32 mouse cellular contexts compared by ENCODE assay signal in the genomic region with DNA sequence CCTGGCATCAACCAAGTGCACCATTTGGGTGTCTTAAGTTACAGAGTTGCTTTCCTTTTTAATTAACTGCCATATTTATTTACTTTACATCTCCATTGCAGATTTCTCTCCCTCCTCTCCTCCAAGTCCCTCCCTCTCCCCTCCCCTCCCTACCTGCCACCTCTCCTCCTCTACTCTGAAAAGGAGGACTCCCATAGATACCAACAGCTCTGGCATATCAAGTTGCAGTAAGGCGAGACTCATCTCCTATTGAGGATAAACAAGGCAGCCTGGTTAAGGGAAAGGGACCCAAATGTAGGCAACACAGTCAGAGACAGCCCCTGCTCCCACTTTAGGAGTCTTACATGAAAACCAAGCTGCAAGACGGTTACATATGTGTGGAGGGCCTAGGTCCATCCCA.
"Had no signal": no experiment of that assay in that cellular context is flagged by ENCODE, and none has a peak within 500 bp of the region (broad histone marks: within the 10 kb centered on the region; RNA-seq: fewer than 3 reads in every experiment).

No protein-coding gene starts in this region.

- H3K4me2 ChIP-seq: heart, embryonic 11.5 days; heart, embryonic 12.5 days; heart, embryonic 13.5 days; heart, embryonic 15.5 days; hindbrain, embryonic 12.5 days; hindbrain, embryonic 13.5 days; hindbrain, embryonic 14.5 days; hindbrain, embryonic 15.5 days; intestine, embryonic 15.5 days had no signal

- H3K36me3 ChIP-seq: heart, embryonic 10.5 days; heart, embryonic 12.5 days; heart, embryonic 13.5 days; heart, embryonic 15.5 days; hindbrain, embryonic 10.5 days; hindbrain, embryonic 12.5 days; hindbrain, embryonic 13.5 days; hindbrain, embryonic 15.5 days; intestine, embryonic 15.5 days had no signal

- H3K27me3 ChIP-seq: heart, embryonic 12.5 days; heart, embryonic 13.5 days; heart, embryonic 15.5 days; hindbrain, embryonic 12.5 days; hindbrain, embryonic 13.5 days; hindbrain, embryonic 15.5 days; intestine, embryonic 15.5 days had no signal

- H3K9me3 ChIP-seq: heart, embryonic 10.5 days; heart, embryonic 15.5 days; hindbrain, embryonic 10.5 days; hindbrain, embryonic 12.5 days; hindbrain, embryonic 15.5 days; intestine, embryonic 15.5 days had no signal

- H3K4me1 ChIP-seq: heart, embryonic 15.5 days; intestine, embryonic 15.5 days had no signal

- H3K27ac ChIP-seq: heart, adult 2 months; heart, embryonic 10.5 days; heart, embryonic 13.5 days; heart, embryonic 15.5 days; hindbrain, embryonic 10.5 days; hindbrain, embryonic 12.5 days; hindbrain, embryonic 13.5 days; hindbrain, embryonic 14.5 days; hindbrain, embryonic 15.5 days; hindbrain, postnatal 0 days; intestine, embryonic 15.5 days; layer of hippocampus, adult 2 months; left cerebral cortex, adult 2 months had no signal

- H3K4me3 ChIP-seq: heart, adult 2 months; heart, embryonic 10.5 days; heart, embryonic 12.5 days; heart, embryonic 13.5 days; heart, embryonic 15.5 days; hindbrain, embryonic 10.5 days; hindbrain, embryonic 12.5 days; hindbrain, embryonic 13.5 days; hindbrain, embryonic 15.5 days; intestine, embryonic 15.5 days; layer of hippocampus, adult 2 months; left cerebral cortex, adult 2 months had no signal

- ATAC-seq: hindbrain, embryonic 16.5 days; hindbrain, postnatal 0 days; inflammation-experienced regulatory T-cells, adult 6 months; intestine, embryonic 15.5 days; intestine, embryonic 16.5 days; intestine, postnatal 0 days had no signal

- DNase-seq: heart, adult 18-20 months; heart, adult 2 months; heart, postnatal 10 days; heart, postnatal 14 days; heart, postnatal 36 days; heart, postnatal 4 days; kidney, adult 11 months; kidney, adult 2 months; kidney, adult 8-10 months; kidney, postnatal 14 days; kidney, postnatal 25 days; kidney, postnatal 4 days; layer of hippocampus, adult 9-11 months; layer of hippocampus, postnatal 36 days had no signal

- H3K9ac ChIP-seq: heart, embryonic 12.5 days; heart, embryonic 13.5 days; heart, embryonic 15.5 days; hindbrain, embryonic 12.5 days; hindbrain, embryonic 13.5 days; hindbrain, embryonic 14.5 days; hindbrain, embryonic 15.5 days; intestine, embryonic 15.5 days had no signal
